Mouse (Mus musculus) G1E (cell line): Measurements from ENCODE around the gene Paip2b. TPM values are rescaled to one million over a fixed set of nuclear protein-coding genes. Genes with fewer than 3 reads are reported as not detected.

ENCODE experiments used
- ATAC-seq: 2 replicates; pipeline ENCODE4 v1.8.0; 2016; ENCODE audit warnings: mild to moderate bottlenecking; ENCODE audit not compliant: insufficient number of reproducible peaks, poor library complexity, low FRiP score, severe bottlenecking; ENCODE audit errors: extremely low read depth
- DNase-seq: peaks from one replicate; pipeline ENCODE4 v3.0.0; 2012; ENCODE audit warnings: low spot score
- H3K27me3 ChIP-seq: 2 replicates; pipeline ENCODE4 v1.6.1; 2012; ENCODE audit warnings: mild to moderate bottlenecking, low read length, inconsistent platforms; ENCODE audit not compliant: insufficient read depth
- H3K36me3 ChIP-seq: replicated peaks from 2 replicates; pipeline ENCODE3; 2012; ENCODE audit warnings: mild to moderate bottlenecking, inconsistent platforms
- H3K4me1 ChIP-seq: 2 replicates; pipeline ENCODE4 v1.6.1; 2012; ENCODE audit warnings: low read depth, low read length, inconsistent platforms, mixed read lengths; ENCODE audit not compliant: insufficient read depth
- H3K4me3 ChIP-seq: 2 replicates; pipeline ENCODE4 v1.5.1; 2012; ENCODE audit warnings: low read depth, mild to moderate bottlenecking, inconsistent platforms, low read length, moderate library complexity, mixed read lengths
- H3K9me3 ChIP-seq: replicated peaks from 2 replicates; pipeline ENCODE4 v1.6.1; 2012; ENCODE audit warnings: inconsistent platforms
- CTCF ChIP-seq: IDR thresholded peaks from 2 replicates; pipeline ENCODE4 v1.5.1; 2012; ENCODE audit warnings: low read depth, low read length, inconsistent platforms, mixed read lengths
- GATA1 ChIP-seq: IDR thresholded peaks from 2 replicates; pipeline ENCODE4 v1.6.1; 2012; ENCODE audit warnings: borderline replicate concordance, low read length, inconsistent platforms, mixed read lengths
- GATA2 ChIP-seq: IDR thresholded peaks from 2 replicates; pipeline ENCODE4 v1.6.1; 2012; ENCODE audit warnings: low read depth, low read length, inconsistent platforms, borderline replicate concordance
- POLR2AphosphoS5 ChIP-seq: IDR thresholded peaks from 2 replicates; pipeline ENCODE4 v1.6.1; 2012; ENCODE audit warnings: low read depth, low read length, inconsistent platforms; ENCODE audit not compliant: insufficient replicate concordance
- TAL1 ChIP-seq: conservative IDR thresholded peaks from 2 replicates; pipeline ENCODE4 v1.6.1; 2012; ENCODE audit warnings: low read depth, low read length, inconsistent platforms, mixed read lengths
- polyA plus RNA-seq: library from polyadenylated mRNA; stranded (reverse); fragments of >175 nt; gene quantifications from 2 replicates; pipeline ENCODE4 v1.2.3, GENCODE M21; 2012
- total RNA-seq, 2 experiments: library from RNA; stranded (forward) in 1 of 2; stranded (reverse) in 1 of 2; fragments of 200-1000 nt in 1 of 2; fragments of >200 nt in 1 of 2; fragmentation: Nextera tagmentation in 1 of 2; gene quantifications; 2 replicates each; pipeline ENCODE4 v1.2.3; 2014 to 2017

Gene Paip2b
- total and polyA plus RNA-seq, 3 experiments, result 7.6 to 12.0 (median 9.3) TPM

DNA sequence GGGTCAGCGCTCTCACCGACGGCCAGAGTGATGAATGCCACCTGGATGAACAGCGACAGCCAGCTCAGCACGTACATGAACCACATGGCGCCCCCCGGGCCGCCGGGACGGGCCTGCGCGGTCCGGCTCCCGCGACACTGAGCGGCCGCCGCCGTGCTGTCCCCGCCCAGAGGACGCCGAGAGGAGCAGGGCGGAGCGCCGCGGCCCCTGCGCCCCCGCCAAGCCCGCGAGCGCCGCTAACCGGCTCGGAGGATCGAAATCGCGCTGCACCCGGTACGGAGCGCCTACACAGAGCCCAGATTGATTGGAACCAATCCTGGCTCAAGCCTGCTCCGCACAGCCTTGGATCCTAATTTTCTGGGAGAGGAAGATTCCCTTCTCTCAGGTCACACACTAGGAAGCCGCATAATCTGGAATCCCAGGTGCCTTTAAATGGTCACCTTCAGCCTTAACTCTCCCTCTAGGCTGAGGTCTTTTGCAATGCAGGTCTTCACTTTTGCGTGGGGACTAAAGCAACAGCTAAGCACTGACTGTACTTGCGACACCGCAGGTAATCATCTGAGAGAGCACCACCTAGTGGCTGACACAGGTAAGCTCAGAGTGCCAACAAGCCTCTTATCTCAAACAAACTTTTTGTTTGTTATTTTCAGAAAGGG is 55.8 kb downstream of the Paip2b start, which contains the start of gene Tex261:
TSS of gene Tex261 (minus strand) at position 176 of the 656 bp plus-strand sequence.
- TF ChIP-seq GATA2, result no peak
- no peak for TF ChIP-seq GATA1
- peak; percentile 78 for TF ChIP-seq CTCF

DNA sequence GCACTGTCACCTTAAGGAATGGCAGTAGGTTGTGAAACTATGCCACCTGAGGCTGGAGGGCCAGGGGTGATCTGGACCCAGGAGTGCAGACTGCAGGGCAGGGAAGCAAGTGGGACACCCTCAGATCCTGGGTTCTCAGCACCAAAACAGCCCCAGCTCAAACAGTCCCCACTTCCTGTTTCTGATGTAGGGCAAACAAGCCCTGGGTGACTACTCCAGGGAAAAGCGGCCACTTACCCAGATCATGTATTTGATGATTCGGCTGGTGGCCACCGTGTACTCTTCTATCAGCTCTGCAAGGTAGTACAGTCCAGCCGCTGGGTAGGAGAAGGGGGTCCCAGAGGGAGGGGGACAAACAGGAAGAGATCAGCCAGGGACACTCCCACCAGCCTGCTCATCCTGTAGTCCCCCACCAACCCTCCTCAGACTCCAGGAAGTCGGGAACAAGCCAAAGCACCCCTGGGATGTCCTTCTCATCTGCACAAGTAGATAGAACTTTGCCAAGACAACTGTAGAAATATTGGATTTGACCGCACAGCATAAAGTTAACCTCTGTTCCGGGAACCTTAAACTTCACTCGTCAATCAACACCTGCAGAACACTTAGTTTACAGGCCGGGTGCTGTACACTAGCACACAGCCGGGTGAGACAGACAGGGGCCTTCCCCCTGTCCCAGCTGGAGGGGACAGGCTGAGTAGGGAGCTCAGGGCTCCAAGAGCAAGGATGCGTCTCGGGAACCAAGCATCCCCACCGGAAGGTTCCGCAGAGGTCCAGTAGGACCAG is 56.6 kb downstream of the Paip2b start:
- Histone ChIP-seq H3K36me3 (peaks cover 45% of the 10 kb centered on the region), H3K27me3 (0 out of 2 replicates have a peak, but pooled peaks cover 2% of the 10 kb centered on the region), H3K4me1 (peaks cover 53% of the 10 kb centered on the region), H3K4me3 (peak overlapping the region; percentile 82), H3K9me3 (no peaks in the 10 kb centered on the region)
- no peak for TF ChIP-seq POLR2AphosphoS5
- TF ChIP-seq GATA2, result no peak
- no peak for TF ChIP-seq GATA1
- no peak for TF ChIP-seq TAL1
- TF ChIP-seq CTCF, result no peak
- DNase-seq (peak; percentile 68), ATAC-seq (peak; percentile 10)

More for the DNA sequence above, 55.8 kb downstream of the Paip2b start, which contains the start of gene Tex261:
- H3K4me3 ChIP-seq, result peak within 1 kb of the TSS; percentile 82
- no peaks in the 10 kb centered on the region for H3K9me3 ChIP-seq
- peaks cover 54% of the 10 kb centered on the region for H3K4me1 ChIP-seq
- peak; percentile 92 for DNase-seq
- peaks cover 37% of the 10 kb centered on the region for H3K36me3 ChIP-seq
- peaks cover 7% of the 10 kb centered on the region for H3K27me3 ChIP-seq
- ATAC-seq, result peak; percentile 51

GRCm38 (mm10) chr6:83774126-83774525 is 57.4 kb downstream of the Paip2b start:
- H3K4me3 ChIP-seq, result peak overlapping the region; percentile 82
- DNase-seq (peak; percentile 64), ATAC-seq (no peak)
- TF ChIP-seq POLR2AphosphoS5 (no peak), CTCF (no peak), TAL1 (no peak), GATA1 (no peak), GATA2 (no peak)
- H3K27me3 ChIP-seq, result 0 out of 2 replicates have a peak, but pooled peaks cover 2% of the 10 kb centered on the region
- H3K4me1 ChIP-seq, result peaks cover 54% of the 10 kb centered on the region
- H3K9me3 ChIP-seq, result no peaks in the 10 kb centered on the region
- H3K36me3 ChIP-seq, result peaks cover 53% of the 10 kb centered on the region

GRCm38 (mm10) chr6:83768485-83768884 is 63.1 kb downstream of the Paip2b start:
- no peak for DNase-seq
- no peak overlapping the region for H3K4me3 ChIP-seq
- H3K27me3 ChIP-seq, result peaks cover 7% of the 10 kb centered on the region; the same call in 1 of the 2 replicates
- no peak for ATAC-seq
- H3K36me3 ChIP-seq, result peaks cover 67% of the 10 kb centered on the region
- H3K4me1 ChIP-seq, result peaks cover 26% of the 10 kb centered on the region
- H3K9me3 ChIP-seq, result no peaks in the 10 kb centered on the region
- TF ChIP-seq GATA1, result no peak
- no peak for TF ChIP-seq CTCF
- no peak for TF ChIP-seq GATA2
- TF ChIP-seq POLR2AphosphoS5, result no peak

- H3K4me1 ChIP-seq, result peaks cover 19% of the 10 kb centered on the region
- no peak overlapping the region for H3K4me3 ChIP-seq
- no peak for DNase-seq
- peaks cover 16% of the 10 kb centered on the region for H3K27me3 ChIP-seq
- ATAC-seq, result no peak
- no peak for TF ChIP-seq CTCF
- no peak for TF ChIP-seq GATA1
- TF ChIP-seq GATA2, result no peak
- TF ChIP-seq TAL1, result no peak
- TF ChIP-seq POLR2AphosphoS5, result no peak
- H3K36me3 ChIP-seq, result peaks cover 52% of the 10 kb centered on the region
- H3K9me3 ChIP-seq, result no peaks in the 10 kb centered on the region
Measured at GRCm38 (mm10) chr6:83766982-83767381, 64.6 kb downstream of the Paip2b start.

DNA sequence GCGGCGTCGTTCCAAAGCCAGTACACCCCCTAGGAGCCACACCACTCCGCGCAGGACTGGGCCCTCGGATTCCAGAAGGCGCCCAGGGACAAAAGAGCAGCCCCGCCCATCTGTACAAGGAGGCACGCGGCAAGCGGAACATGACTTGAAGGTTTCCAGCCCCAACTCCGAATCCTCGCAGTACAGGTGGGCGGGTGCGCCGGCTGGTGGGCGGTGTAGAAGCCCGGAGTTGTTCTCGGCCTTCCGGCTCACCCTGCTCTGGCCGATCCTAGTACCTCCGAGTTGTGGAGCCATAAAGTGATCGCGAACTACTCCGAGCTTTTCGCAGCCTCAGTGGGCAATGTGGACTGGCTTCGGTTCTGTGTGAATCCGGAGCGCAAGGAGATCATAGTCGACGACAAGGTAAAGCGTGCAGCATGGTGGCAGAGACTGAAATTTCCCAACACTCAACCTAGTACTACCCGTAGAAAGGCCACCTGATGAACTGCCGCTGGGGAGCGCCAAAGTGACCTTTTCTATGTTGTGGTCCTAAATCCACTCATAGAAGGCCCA is 68.6 kb downstream of the Paip2b start:
- no peak for DNase-seq
- Histone ChIP-seq H3K4me3 (no peak overlapping the region; the same call in 1 of the 2 replicates), H3K9me3 (no peaks in the 10 kb centered on the region), H3K36me3 (peaks cover 12% of the 10 kb centered on the region), H3K27me3 (peaks cover 33% of the 10 kb centered on the region), H3K4me1 (peaks cover 8% of the 10 kb centered on the region)
- no peak for ATAC-seq
- TF ChIP-seq CTCF (no peak), GATA1 (no peak), TAL1 (no peak), GATA2 (no peak), POLR2AphosphoS5 (no peak)
